Mouse (Mus musculus): ENCODE measurements around the gene Otog. TPM values are rescaled to one million over a fixed set of nuclear protein-coding genes. Genes with fewer than 3 reads are reported as not detected.
A peak's percentile ranks its signal among the peaks of the same experiment; 100 is the strongest.

Gene Otog
- under 1 TPM in 1 of 2 experiments, not detected in 1; 0.07 TPM for total RNA-seq (2021)
- long read RNA-seq, experiment 1, result 0 reads
- long read RNA-seq, experiment 2, partial matches to known transcripts, result 1 of 1 reads
- long read RNA-seq, experiment 2, other reads (novel, unspliced or antisense), result 0 of 1 reads

- no peak for DNase-seq (ENCODE audit: low spot score in 2 of 2)
Observed at GRCm38 (mm10) chr7:46240696-46241095, at the start of gene Otog. Gene Otog (plus strand): TSS chr7:46240987.

GRCm38 (mm10) chr7:46195356-46195755 is 45.4 kb upstream of the Otog start:
- DNase-seq (ENCODE audit: low spot score in 2 of 2), result no peak

- DNase-seq (ENCODE audit: low spot score in 2 of 2), result no peak
Observed at GRCm38 (mm10) chr7:46200021-46200420, 40.8 kb upstream of the Otog start.

GRCm38 (mm10) chr7:46201649-46202048 is 39.1 kb upstream of the Otog start:
- DNase-seq (ENCODE audit: low spot score in 2 of 2), result no peak

- peak; percentile 57 to 65 for DNase-seq (ENCODE audit: low spot score in 2 of 2)
Observed at GRCm38 (mm10) chr7:46204046-46204471, 36.7 kb upstream of the Otog start.

GRCm38 (mm10) chr7:46204775-46205174 is 36.0 kb upstream of the Otog start:
- no peak for DNase-seq (ENCODE audit: low spot score in 2 of 2)

- DNase-seq (ENCODE audit: low spot score in 2 of 2), result no peak
Observed at GRCm38 (mm10) chr7:46208131-46208530, 32.7 kb upstream of the Otog start.

GRCm38 (mm10) chr7:46210276-46210675 is 30.5 kb upstream of the Otog start:
- DNase-seq (ENCODE audit: low spot score in 2 of 2), result no peak

GRCm38 (mm10) chr7:46216481-46216880 is 24.3 kb upstream of the Otog start:
- DNase-seq (ENCODE audit: low spot score in 2 of 2), result no peak

GRCm38 (mm10) chr7:46218415-46218814 is 22.4 kb upstream of the Otog start:
- DNase-seq (ENCODE audit: low spot score in 2 of 2), result peak in 1 of 2 experiments; percentile 6

GRCm38 (mm10) chr7:46220591-46221129 is 20.1 kb upstream of the Otog start:
- DNase-seq (ENCODE audit: low spot score in 2 of 2), result no peak

GRCm38 (mm10) chr7:46226253-46226652 is 14.5 kb upstream of the Otog start:
- DNase-seq (ENCODE audit: low spot score in 2 of 2), result peak; percentile 63 to 80

- no peak for DNase-seq (ENCODE audit: low spot score in 2 of 2)
Observed at GRCm38 (mm10) chr7:46226936-46227335, 13.9 kb upstream of the Otog start.

GRCm38 (mm10) chr7:46235948-46236347 is 4.8 kb upstream of the Otog start:
- DNase-seq (ENCODE audit: low spot score in 2 of 2), result no peak

GRCm38 (mm10) chr7:46236363-46236762 is 4.4 kb upstream of the Otog start:
- DNase-seq (ENCODE audit: low spot score in 2 of 2), result no peak

GRCm38 (mm10) chr7:46237192-46237591 is 3.6 kb upstream of the Otog start:
- DNase-seq (ENCODE audit: low spot score in 2 of 2), result no peak

GRCm38 (mm10) chr7:46238346-46238745 is 2.4 kb upstream of the Otog start, which contains the start of gene Ush1c:
Gene Ush1c (minus strand): TSS chr7:46238503.
- DNase-seq (ENCODE audit: low spot score in 2 of 2), result no peak

- no peak for DNase-seq (ENCODE audit: low spot score in 2 of 2)
Observed at GRCm38 (mm10) chr7:46240091-46240490, 696 bp upstream of the Otog start.

- no peak for DNase-seq (ENCODE audit: low spot score in 2 of 2)
Observed at GRCm38 (mm10) chr7:46246876-46247275, 6.1 kb downstream of the Otog start.

GRCm38 (mm10) chr7:46247606-46248005 is 6.8 kb downstream of the Otog start:
- DNase-seq (ENCODE audit: low spot score in 2 of 2), result no peak

GRCm38 (mm10) chr7:46251841-46252240 is 11.1 kb downstream of the Otog start:
- DNase-seq (ENCODE audit: low spot score in 2 of 2), result no peak

GRCm38 (mm10) chr7:46276156-46276555 is 35.4 kb downstream of the Otog start:
- no peak for DNase-seq (ENCODE audit: low spot score in 2 of 2)

- DNase-seq (ENCODE audit: low spot score in 2 of 2), result peak; percentile 62 to 79
Observed at GRCm38 (mm10) chr7:46279946-46280345, 39.2 kb downstream of the Otog start.
